Mouse (Mus musculus): ENCODE data around the gene Tbx5.

- TF ChIP-seq CTCF (IDR thresholded peaks at IDR 0.05; ENCODE audit: control insufficient read depth, insufficient read depth, insufficient read length), result no peak
- no peak for TF ChIP-seq MYOD1 (IDR thresholded peaks at IDR 0.05; ENCODE audit: control insufficient read depth, insufficient read length, low read depth)
- TF ChIP-seq MYOG (IDR thresholded peaks at IDR 0.05; ENCODE audit: control insufficient read depth, extremely low read depth, insufficient read length), result no peak
- TF ChIP-seq MAX (IDR thresholded peaks at IDR 0.05), result no peak
These were observed 2.8 kb downstream of the Tbx5 start for GRCm38 (mm10) chr5:119835053-119835867.

Measured in C2C12 (cell line).